Mouse (Mus musculus): ENCODE results near the gene Slc25a36.

The Slc25a36 gene

GRCm38 (mm10) chr9:97038010-97038409 is 72.9 kb downstream of the Slc25a36 start:
- DNase-seq, result no peak

DNA sequence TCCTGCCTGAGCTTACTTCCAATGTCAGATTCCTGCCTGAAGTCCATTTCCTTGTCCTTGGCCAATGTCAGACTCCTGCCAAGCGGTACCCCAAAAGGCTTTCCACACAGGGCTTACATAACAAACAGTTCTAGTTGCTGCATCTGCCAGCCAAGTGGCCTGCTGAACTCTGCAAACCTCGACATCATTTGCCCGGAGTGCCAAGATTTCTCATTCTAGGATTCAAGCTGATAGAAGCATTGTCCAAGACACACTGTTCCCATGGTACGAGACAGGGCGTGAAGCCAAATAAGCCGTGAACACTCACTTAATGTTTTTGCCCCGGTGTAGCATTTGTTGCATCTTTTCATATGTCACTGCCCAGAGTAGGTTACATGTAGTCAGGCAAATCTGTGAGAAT is 74.3 kb downstream of the Slc25a36 start:
- DNase-seq, result no peak

DNA sequence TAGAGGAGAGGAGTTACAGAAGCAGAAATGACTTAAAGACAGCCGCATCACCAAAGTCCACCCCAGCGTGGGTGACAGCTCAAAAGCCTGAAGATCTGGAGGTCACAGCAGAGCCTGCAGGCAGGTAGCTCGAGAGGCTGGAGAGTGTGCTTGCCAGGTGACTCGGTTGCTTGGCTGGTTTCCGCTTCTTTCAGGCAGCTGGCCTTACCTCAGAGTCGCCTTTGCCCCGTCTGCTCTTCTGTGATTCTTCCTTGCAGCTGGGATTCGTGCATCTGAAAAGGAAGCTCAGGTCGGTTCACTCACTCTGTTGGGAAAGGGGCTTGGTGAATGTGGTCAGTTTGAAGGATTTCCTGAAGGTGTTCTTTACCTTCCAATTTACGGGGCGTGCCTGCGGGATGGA is 83.6 kb downstream of the Slc25a36 start:
- no peak for DNase-seq

DNA sequence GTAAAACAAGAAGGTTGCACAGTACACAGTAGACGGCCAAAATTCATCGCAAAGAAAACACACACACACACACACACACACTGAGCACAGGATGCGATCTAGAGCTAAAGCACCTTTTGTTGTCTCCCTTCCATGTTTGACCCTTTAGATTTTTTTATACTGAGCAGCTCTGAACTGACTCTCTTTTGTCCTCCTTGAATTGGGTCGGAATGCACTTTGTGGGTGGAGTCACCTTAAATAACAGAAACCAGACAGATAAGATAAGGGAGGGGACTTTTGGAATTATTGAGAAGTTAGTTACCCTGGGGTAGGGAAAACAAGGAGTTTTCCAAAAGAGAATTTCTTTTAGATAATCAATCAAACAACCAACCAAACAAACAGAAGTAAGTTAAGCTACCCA is 85.0 kb downstream of the Slc25a36 start:
- no peak for DNase-seq
